Mouse (Mus musculus): Measurements from ENCODE around the gene Tnip2.

The Tnip2 gene

GRCm38 (mm10) chr5:34513466-34514217 lies at the start of gene Tnip2:
Gene Tnip2, minus strand, starts transcription at chr5:34513991.
- peak; percentile 94 for DNase-seq (ENCODE audit: low spot score)

- DNase-seq (ENCODE audit: low spot score), result no peak
Observed at GRCm38 (mm10) chr5:34551821-34552220, 38.0 kb upstream of the Tnip2 start.

GRCm38 (mm10) chr5:34550251-34550650 lies 36.5 kb upstream of the Tnip2 start:
- DNase-seq (ENCODE audit: low spot score), result no peak

GRCm38 (mm10) chr5:34549483-34550221 lies 35.9 kb upstream of the Tnip2 start:
- peak; percentile 72 for DNase-seq (ENCODE audit: low spot score)

- DNase-seq (ENCODE audit: low spot score), result no peak
Observed at GRCm38 (mm10) chr5:34549135-34549482, 35.3 kb upstream of the Tnip2 start.

GRCm38 (mm10) chr5:34547410-34547809 lies 33.6 kb upstream of the Tnip2 start:
- peak; percentile 64 for DNase-seq (ENCODE audit: low spot score)

- no peak for DNase-seq (ENCODE audit: low spot score)
Observed at GRCm38 (mm10) chr5:34543114-34543513, 29.3 kb upstream of the Tnip2 start.

- no peak for DNase-seq (ENCODE audit: low spot score)
Observed at GRCm38 (mm10) chr5:34542166-34542565, 28.4 kb upstream of the Tnip2 start.

GRCm38 (mm10) chr5:34539121-34539520 lies 25.3 kb upstream of the Tnip2 start:
- no peak for DNase-seq (ENCODE audit: low spot score)

GRCm38 (mm10) chr5:34538527-34538926 lies 24.7 kb upstream of the Tnip2 start:
- DNase-seq (ENCODE audit: low spot score), result peak; percentile 36

GRCm38 (mm10) chr5:34538079-34538478 lies 24.3 kb upstream of the Tnip2 start:
- DNase-seq (ENCODE audit: low spot score), result no peak

- DNase-seq (ENCODE audit: low spot score), result no peak
Observed at GRCm38 (mm10) chr5:34535831-34536230, 22.0 kb upstream of the Tnip2 start.

- no peak for DNase-seq (ENCODE audit: low spot score)
Observed at GRCm38 (mm10) chr5:34534776-34535581, 21.2 kb upstream of the Tnip2 start.

GRCm38 (mm10) chr5:34533820-34534219 lies 20.0 kb upstream of the Tnip2 start:
- no peak for DNase-seq (ENCODE audit: low spot score)

- no peak for DNase-seq (ENCODE audit: low spot score)
Observed at GRCm38 (mm10) chr5:34533066-34533465, 19.3 kb upstream of the Tnip2 start.

- no peak for DNase-seq (ENCODE audit: low spot score)
Observed at GRCm38 (mm10) chr5:34530687-34531086, 16.9 kb upstream of the Tnip2 start.

- DNase-seq (ENCODE audit: low spot score), result no peak
Observed at GRCm38 (mm10) chr5:34530116-34530515, 16.3 kb upstream of the Tnip2 start.

- no peak for DNase-seq (ENCODE audit: low spot score)
Observed at GRCm38 (mm10) chr5:34528724-34529123, 14.9 kb upstream of the Tnip2 start.

- no peak for DNase-seq (ENCODE audit: low spot score)
Observed at GRCm38 (mm10) chr5:34527352-34527751, 13.6 kb upstream of the Tnip2 start.

- no peak for DNase-seq (ENCODE audit: low spot score)
Observed at GRCm38 (mm10) chr5:34526477-34526775, 12.6 kb upstream of the Tnip2 start.

- DNase-seq (ENCODE audit: low spot score), result peak; percentile 90
Observed at GRCm38 (mm10) chr5:34525663-34526476, 12.1 kb upstream of the Tnip2 start, which contains the start of gene Sh3bp2. Gene Sh3bp2, plus strand, starts transcription at chr5:34525838.

- DNase-seq (ENCODE audit: low spot score), result no peak
Observed at GRCm38 (mm10) chr5:34524511-34524910, 10.7 kb upstream of the Tnip2 start.

Data from retina, embryonic 14.5 days (tissue).